Mouse (Mus musculus) kidney, embryonic 16.5 days (tissue): ENCODE data around the gene Tesc. TPM values are rescaled to one million over a fixed set of nuclear protein-coding genes. Genes with fewer than 3 reads are reported as not detected.

Source experiments
- ATAC-seq: fragments of 200-750 bp; cut with Nextera tagmentation; 2 replicates; pipeline ENCODE4 v1.8.0; 2017; ENCODE audit warnings: moderate TSS enrichment; ENCODE audit not compliant: low FRiP score, low TSS enrichment
- H3K27ac ChIP-seq: fragments of 300-500 bp; sonication (generic); 2 replicates; pipeline ENCODE4 v1.5.1; 2014; ENCODE audit warnings: low read length
- H3K27me3 ChIP-seq: fragments of 300-500 bp; sonication (generic); 2 replicates; pipeline ENCODE4 v1.6.1; 2014; ENCODE audit warnings: low read length, control low read depth, mixed read lengths; ENCODE audit not compliant: insufficient read depth
- H3K36me3 ChIP-seq: fragments of 300-500 bp; sonication (generic); 2 replicates; pipeline ENCODE4 v1.6.1; 2014; ENCODE audit warnings: low read length, control low read depth, mixed read lengths; ENCODE audit not compliant: insufficient read depth
- H3K4me1 ChIP-seq: fragments of 300-500 bp; sonication (generic); 2 replicates; pipeline ENCODE4 v1.6.1; 2014; ENCODE audit warnings: low read length, control low read depth, mixed read lengths; ENCODE audit not compliant: insufficient read depth
- H3K4me2 ChIP-seq: fragments of 300-500 bp; sonication (generic); replicated peaks from 2 replicates; pipeline ENCODE4 v1.6.1; 2014; ENCODE audit warnings: low read depth, low read length
- H3K4me3 ChIP-seq: fragments of 300-500 bp; sonication (generic); 2 replicates; pipeline ENCODE4 v1.5.1; 2014; ENCODE audit warnings: mild to moderate bottlenecking, low read length
- H3K9ac ChIP-seq: fragments of 300-500 bp; sonication (generic); replicated peaks from 2 replicates; pipeline ENCODE4 v1.6.1; 2014; ENCODE audit warnings: low read length
- H3K9me3 ChIP-seq: fragments of 300-500 bp; sonication (generic); 2 replicates; pipeline ENCODE4 v1.6.1; 2016; ENCODE audit warnings: low read length, control low read depth
- WGBS: fragments of 180-500 bp; shearing (Covaris S2); extraction: QIAGEN DNeasy Blood & Tissue Kit; methylation state at CpG from one replicate; pipeline ENCODE4 v1.1.7; 2014; 5-methylcytosine and 5-hydroxymethylcytosine counted together
- polyA plus RNA-seq: library from polyadenylated mRNA; unstranded; fragments of >200 nt; fragmentation: Nextera tagmentation; extraction: Ambion mirVana; gene quantifications from 2 replicates; pipeline ENCODE4 v1.2.1, GENCODE M21; 2015

The Tesc gene
- polyA plus RNA-seq, 1 experiment from 2014 or later = 20.9 TPM

DNA sequence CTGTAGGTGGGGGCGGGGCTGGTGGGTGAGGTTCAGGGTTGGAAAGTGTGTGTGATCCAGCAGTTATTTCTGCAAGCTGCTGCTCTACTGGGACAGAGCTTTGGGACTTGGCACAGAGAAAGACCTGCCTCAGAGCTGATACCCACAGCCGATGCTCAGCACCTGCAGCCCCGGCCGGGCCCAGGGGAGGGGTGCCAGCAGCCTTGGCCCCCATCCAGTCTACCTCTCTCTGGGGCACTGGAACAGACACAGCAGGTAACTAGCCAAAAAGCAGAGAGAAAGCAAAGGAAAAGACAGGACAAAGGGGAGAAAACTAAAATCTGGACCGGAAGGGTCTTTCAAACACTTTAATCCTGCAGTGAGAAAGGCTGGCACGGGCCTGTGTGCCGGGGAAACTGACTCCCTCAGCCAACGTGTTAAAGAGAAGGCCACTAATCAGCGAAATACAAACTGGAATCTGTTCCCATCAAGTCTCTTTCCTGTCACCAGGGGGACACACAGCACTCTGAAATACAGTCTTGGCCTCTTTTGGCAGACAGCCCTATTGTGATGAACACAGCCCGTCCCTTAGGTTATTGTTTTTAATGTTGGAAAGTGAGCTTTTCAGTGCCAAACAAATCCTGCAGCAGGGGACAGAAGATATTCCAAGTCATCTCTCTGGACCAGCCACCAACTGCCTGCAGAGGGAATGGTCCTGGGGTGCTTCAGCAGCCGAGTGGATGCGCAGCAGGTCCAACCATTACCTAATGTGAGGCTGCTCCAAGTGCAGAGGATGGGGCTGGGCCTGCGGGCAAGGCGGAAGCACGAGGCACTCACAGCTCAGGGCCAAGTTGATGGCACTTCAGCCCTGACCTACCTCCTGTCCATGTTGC is 49.4 kb downstream of the Tesc start:
- no peak overlapping the region for H3K27ac ChIP-seq
- WGBS = 88% methylated on average over 15 of the region's 15 CpGs
- H3K27me3 ChIP-seq = no peaks in the 10 kb centered on the region
- no peak overlapping the region for H3K9ac ChIP-seq
- H3K36me3 ChIP-seq = peaks cover 31% of the 10 kb centered on the region
- H3K4me3 ChIP-seq = no peak overlapping the region
- H3K9me3 ChIP-seq = no peaks in the 10 kb centered on the region
- no peak overlapping the region for H3K4me2 ChIP-seq
- peaks cover 7% of the 10 kb centered on the region for H3K4me1 ChIP-seq
- ATAC-seq = no peak

DNA sequence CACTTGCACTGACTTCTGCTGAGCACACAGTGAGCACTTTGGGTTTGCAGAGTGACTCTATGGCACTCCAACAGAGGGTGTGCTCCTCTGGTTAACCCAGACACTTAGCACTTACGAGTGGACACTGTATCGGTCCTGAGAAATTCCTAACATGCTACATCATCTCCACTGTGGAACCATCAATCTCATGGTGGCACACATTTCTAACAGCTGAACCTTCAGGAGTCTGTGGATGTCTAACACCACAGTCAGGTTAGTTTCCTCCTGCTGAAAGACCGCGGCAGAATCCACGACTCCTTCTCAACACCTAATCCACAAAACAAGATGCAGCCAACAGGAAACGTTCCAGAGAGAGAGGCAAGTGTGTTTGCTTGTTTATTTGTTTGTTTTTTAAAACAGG is 51.0 kb downstream of the Tesc start:
- Histone ChIP-seq H3K4me2 (no peak overlapping the region), H3K4me3 (no peak overlapping the region), H3K36me3 (peaks cover 31% of the 10 kb centered on the region), H3K27ac (no peak overlapping the region), H3K27me3 (no peaks in the 10 kb centered on the region), H3K9me3 (no peaks in the 10 kb centered on the region), H3K4me1 (peaks cover 9% of the 10 kb centered on the region), H3K9ac (no peak overlapping the region)
- no peak for ATAC-seq
- WGBS = 83% methylated on average over 6 of the region's 6 CpGs

DNA sequence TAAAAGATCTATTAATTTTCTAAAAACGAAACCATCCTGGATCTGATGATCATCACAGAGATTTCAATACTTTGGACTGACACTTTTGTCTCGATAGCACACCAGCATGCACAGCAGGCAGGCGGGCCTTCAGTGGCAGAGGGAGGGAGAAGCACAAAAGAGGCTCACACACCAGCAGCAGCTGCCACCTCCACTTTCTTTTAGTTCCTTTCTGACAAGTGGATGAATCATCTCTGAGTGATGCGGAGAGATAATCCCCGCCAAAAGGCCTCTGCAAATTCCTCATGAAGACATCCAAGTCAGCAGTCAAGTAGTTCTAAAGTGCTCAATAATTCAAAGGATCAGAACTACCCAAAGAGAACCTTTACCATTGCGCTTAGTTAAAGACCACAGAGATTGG is 51.8 kb downstream of the Tesc start:
- no peak overlapping the region for H3K4me2 ChIP-seq
- no peak for ATAC-seq
- H3K27ac ChIP-seq = no peak overlapping the region
- no peaks in the 10 kb centered on the region for H3K27me3 ChIP-seq
- peaks cover 16% of the 10 kb centered on the region for H3K4me1 ChIP-seq
- peaks cover 30% of the 10 kb centered on the region for H3K36me3 ChIP-seq
- no peak overlapping the region for H3K4me3 ChIP-seq
- H3K9ac ChIP-seq = no peak overlapping the region
- no peaks in the 10 kb centered on the region for H3K9me3 ChIP-seq
- WGBS = 78% methylated on average over 6 of the region's 6 CpGs

DNA sequence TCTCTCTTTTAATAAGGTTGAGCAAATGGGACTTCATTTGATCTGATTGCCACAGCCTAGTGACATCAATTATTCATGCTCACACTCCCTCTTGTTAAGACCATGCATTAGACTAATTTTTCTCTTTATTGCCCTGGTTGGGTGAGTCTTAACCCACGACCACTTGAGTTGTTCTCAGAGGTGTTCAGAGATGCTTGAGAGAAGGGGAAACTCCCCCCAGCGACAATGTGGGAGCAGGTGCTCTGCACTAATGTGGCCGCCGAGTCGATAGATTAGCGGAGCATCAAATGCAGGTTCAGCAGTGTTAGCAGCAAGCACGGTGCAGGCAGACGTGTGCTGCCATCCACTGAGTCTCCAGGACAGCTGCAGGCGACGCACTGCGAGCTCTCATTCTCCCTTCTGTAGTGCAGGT is 52.3 kb downstream of the Tesc start:
- H3K27me3 ChIP-seq = no peaks in the 10 kb centered on the region
- WGBS = 42% methylated on average over 11 of the region's 11 CpGs
- no peak overlapping the region for H3K4me2 ChIP-seq
- H3K4me1 ChIP-seq = peaks cover 16% of the 10 kb centered on the region
- peaks cover 27% of the 10 kb centered on the region for H3K36me3 ChIP-seq
- no peak overlapping the region for H3K9ac ChIP-seq
- ATAC-seq = 0 out of 2 replicates have a peak, but pooled peaks have one; percentile 40
- no peaks in the 10 kb centered on the region for H3K9me3 ChIP-seq
- H3K4me3 ChIP-seq = no peak overlapping the region
- no peak overlapping the region for H3K27ac ChIP-seq

DNA sequence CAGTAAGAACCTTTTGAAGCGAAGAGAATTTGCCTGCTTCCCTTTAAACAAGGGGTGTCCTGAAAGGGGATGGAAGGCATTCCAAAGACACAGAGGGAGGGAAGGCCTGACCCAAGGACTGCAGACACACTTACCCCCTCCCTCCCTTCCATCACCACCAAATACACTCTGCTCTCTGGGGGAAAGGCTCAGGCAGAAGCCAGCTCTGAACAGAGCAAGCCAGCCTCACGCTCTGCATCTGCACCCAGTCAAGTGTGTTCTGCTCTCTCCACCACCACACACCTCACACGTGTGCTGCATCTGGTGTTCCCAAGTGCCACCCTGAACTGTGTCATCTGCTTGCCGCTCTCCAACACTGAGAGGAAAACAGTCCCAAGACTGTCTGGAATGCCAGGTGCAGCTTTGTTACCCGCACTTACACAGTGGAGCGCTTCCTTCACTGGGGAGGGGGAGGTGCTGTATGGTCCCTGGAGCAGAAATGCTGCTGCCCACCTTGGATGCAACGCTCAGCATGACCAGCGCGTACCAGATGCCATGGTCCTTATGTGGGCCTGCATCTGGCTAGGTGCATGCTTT is 53.9 kb downstream of the Tesc start:
- no peaks in the 10 kb centered on the region for H3K9me3 ChIP-seq
- peaks cover 11% of the 10 kb centered on the region; the same call in 1 of the 2 replicates for H3K36me3 ChIP-seq
- 80% methylated on average over 9 of the region's 9 CpGs for WGBS
- H3K27ac ChIP-seq = no peak overlapping the region
- no peak overlapping the region for H3K9ac ChIP-seq
- H3K4me2 ChIP-seq = no peak overlapping the region
- H3K27me3 ChIP-seq = no peaks in the 10 kb centered on the region
- ATAC-seq = no peak
- no peak overlapping the region for H3K4me3 ChIP-seq
- H3K4me1 ChIP-seq = peaks cover 16% of the 10 kb centered on the region

DNA sequence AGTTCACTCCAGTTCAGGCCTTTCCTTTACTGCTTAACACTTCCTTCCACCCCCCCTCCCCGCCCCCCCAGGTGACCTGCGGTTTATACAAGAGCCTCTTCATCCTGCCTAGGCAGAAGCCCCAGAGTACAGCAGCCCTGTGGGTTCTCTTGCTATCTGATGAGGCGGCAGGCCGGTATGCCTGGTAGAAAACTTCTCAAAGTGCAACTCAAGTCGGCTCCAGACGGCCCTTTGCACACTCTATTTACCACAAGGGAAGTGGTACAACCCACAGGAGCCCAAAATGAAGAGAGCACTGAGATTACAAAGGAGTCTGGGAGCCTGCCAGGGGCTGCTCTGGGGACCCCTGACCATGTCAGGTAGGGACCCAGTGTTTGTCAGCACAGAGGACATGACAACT is 54.5 kb downstream of the Tesc start:
- 69% methylated on average over 6 of the region's 6 CpGs for WGBS
- H3K36me3 ChIP-seq = peaks cover 6% of the 10 kb centered on the region; the same call in 1 of the 2 replicates
- H3K4me1 ChIP-seq = peaks cover 18% of the 10 kb centered on the region
- ATAC-seq = no peak
- no peak overlapping the region for H3K4me2 ChIP-seq
- no peaks in the 10 kb centered on the region for H3K27me3 ChIP-seq
- H3K9ac ChIP-seq = no peak overlapping the region
- H3K9me3 ChIP-seq = no peaks in the 10 kb centered on the region
- no peak overlapping the region for H3K4me3 ChIP-seq
- no peak overlapping the region for H3K27ac ChIP-seq

DNA sequence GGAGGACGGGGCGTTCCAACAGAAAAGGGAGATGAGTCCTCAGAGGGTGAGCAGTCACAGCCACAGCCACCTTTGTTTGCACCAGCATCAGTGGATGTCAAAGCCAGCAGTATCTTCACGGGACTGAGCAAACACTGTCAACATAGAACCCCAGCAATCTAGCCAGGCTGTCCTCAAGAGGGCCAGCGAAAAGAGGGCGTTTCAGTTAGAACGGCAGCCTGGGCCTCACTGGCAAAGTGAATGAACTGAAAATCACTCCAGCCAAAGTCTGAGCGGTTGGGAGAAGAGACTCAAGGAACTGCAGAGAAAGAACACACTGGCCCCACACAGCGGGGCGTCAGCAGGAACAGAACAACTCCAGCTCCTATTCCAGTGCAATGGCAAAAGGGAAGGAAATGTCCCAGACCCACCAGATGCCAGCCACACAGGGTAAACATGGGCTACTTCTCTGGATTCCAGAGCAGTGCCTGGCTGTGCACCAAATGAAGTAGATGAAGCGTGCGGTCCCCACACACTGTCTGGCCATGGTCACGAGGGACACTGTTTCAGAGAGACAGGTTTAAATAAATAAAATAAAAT is 55.6 kb downstream of the Tesc start:
- peaks cover 23% of the 10 kb centered on the region for H3K4me1 ChIP-seq
- no peak for ATAC-seq
- no peaks in the 10 kb centered on the region for H3K27me3 ChIP-seq
- no peak overlapping the region for H3K4me3 ChIP-seq
- no peak overlapping the region for H3K9ac ChIP-seq
- H3K9me3 ChIP-seq = no peaks in the 10 kb centered on the region
- H3K4me2 ChIP-seq = no peak overlapping the region
- no peaks in the 10 kb centered on the region for H3K36me3 ChIP-seq
- WGBS = 65% methylated on average over 12 of the region's 12 CpGs
- no peak overlapping the region for H3K27ac ChIP-seq

DNA sequence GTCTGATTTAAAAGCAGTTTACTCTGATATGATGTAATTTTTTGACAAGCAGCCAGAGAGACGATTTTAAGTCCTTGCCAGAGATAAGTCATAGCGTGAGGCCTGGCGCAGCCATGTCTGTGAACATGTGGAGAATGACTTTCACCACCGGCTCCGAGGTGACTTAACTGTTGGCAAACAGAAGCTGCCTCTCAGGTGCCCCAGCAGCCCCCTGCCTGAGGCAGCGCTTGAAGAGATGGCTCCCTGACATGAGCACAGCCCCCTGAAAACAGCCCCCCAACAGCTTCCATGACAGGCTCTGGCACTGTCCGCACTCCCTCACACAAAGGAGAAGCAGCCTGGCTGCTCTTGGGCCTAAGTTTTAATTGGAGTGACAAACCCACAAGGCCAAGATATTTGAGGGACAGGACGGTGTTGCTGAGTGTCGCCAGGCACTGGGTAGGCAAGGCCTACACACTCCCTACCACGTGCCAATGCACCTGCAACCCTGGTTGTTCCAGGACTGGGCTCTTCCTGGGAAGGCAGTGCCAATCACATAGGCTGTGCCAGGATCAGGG is 56.7 kb downstream of the Tesc start:
- H3K4me2 ChIP-seq = no peak overlapping the region

DNA sequence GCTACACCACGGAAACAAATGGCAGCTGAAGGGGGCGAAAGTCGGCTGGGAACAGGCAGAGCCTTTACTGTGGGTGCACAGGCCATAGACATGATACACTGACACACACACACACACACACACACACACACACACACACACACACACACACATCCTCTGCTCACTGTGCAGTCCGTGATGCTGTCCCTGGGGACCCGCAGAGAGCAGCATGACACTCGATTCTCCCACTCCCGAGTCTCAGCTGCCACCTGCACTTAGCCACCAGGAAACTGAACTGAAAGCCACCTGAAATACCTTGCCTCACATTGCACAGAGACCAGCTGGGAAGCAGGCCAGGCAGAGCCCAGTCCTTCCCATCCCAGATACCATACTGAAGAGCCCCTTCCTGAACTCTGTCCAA is 57.8 kb downstream of the Tesc start:
- Histone ChIP-seq H3K4me1 (peaks cover 17% of the 10 kb centered on the region), H3K27ac (no peak overlapping the region), H3K9me3 (no peaks in the 10 kb centered on the region), H3K4me3 (no peak overlapping the region), H3K27me3 (no peaks in the 10 kb centered on the region), H3K36me3 (peaks cover 6% of the 10 kb centered on the region), H3K9ac (no peak overlapping the region), H3K4me2 (no peak overlapping the region)
- 65% methylated on average over 7 of the region's 7 CpGs for WGBS
- ATAC-seq = no peak

More for the DNA sequence above, 56.7 kb downstream of the Tesc start:
- Histone ChIP-seq H3K4me1 (peaks cover 23% of the 10 kb centered on the region), H3K27me3 (no peaks in the 10 kb centered on the region), H3K9ac (no peak overlapping the region), H3K27ac (no peak overlapping the region), H3K4me3 (no peak overlapping the region), H3K9me3 (no peaks in the 10 kb centered on the region), H3K36me3 (no peaks in the 10 kb centered on the region)
- ATAC-seq = no peak
- WGBS = 82% methylated on average over 10 of the region's 10 CpGs
